Mouse (Mus musculus) neural tube, embryonic 11.5 days (tissue): ENCODE data around the gene Cbx4. TPM values are rescaled to one million over a fixed set of nuclear protein-coding genes. Genes with fewer than 3 reads are reported as not detected.
A peak's percentile ranks its signal among the peaks of the same experiment; 100 is the strongest.

Experiments used
- ATAC-seq: fragments of 200-750 bp; cut with Nextera tagmentation; 2 replicates; pipeline ENCODE4 v1.8.0; 2017; ENCODE audit warnings: moderate number of reproducible peaks, mild to moderate bottlenecking, moderate TSS enrichment, moderate library complexity; ENCODE audit not compliant: insufficient read depth, low FRiP score, low TSS enrichment
- DNase-seq: peaks from one replicate; pipeline ENCODE4 v3.0.0-alpha.2; 2015; ENCODE audit warnings: low spot score
- H3K27ac ChIP-seq: fragments of 300-500 bp; sonication (generic); 2 replicates; pipeline ENCODE4 v1.5.1; 2014; ENCODE audit warnings: low read depth, mild to moderate bottlenecking, low read length
- H3K27me3 ChIP-seq: fragments of 300-500 bp; sonication (generic); 2 replicates; pipeline ENCODE4 v1.6.1; 2014; ENCODE audit warnings: mild to moderate bottlenecking, low read length, mixed read lengths; ENCODE audit not compliant: control insufficient read depth, insufficient read depth
- H3K36me3 ChIP-seq: fragments of 300-500 bp; sonication (generic); 2 replicates; pipeline ENCODE4 v1.6.1; 2014; ENCODE audit warnings: mild to moderate bottlenecking, low read length, moderate library complexity, mixed read lengths; ENCODE audit not compliant: control insufficient read depth, insufficient read depth
- H3K4me1 ChIP-seq: fragments of 300-500 bp; sonication (generic); 2 replicates; pipeline ENCODE4 v1.6.1; 2014; ENCODE audit warnings: low read length, mixed read lengths; ENCODE audit not compliant: control insufficient read depth, insufficient read depth
- H3K4me2 ChIP-seq: fragments of 300-500 bp; sonication (generic); 2 replicates; pipeline ENCODE4 v1.6.1; 2014; ENCODE audit warnings: low read depth, mild to moderate bottlenecking, moderate library complexity
- H3K4me3 ChIP-seq: fragments of 300-500 bp; sonication (generic); 2 replicates; pipeline ENCODE4 v1.5.1; 2014; ENCODE audit warnings: low read depth, low read length
- H3K9ac ChIP-seq: fragments of 300-500 bp; sonication (generic); 2 replicates; pipeline ENCODE4 v1.6.1; 2014; ENCODE audit warnings: mild to moderate bottlenecking, low read length
- H3K9me3 ChIP-seq: fragments of 300-500 bp; sonication (generic); 2 replicates; pipeline ENCODE4 v1.6.1; 2016; ENCODE audit warnings: low read length; ENCODE audit not compliant: control insufficient read depth
- WGBS: fragments of 180-500 bp; shearing (Covaris S2); extraction: QIAGEN DNeasy Blood & Tissue Kit; methylation state at CpG from one replicate; pipeline ENCODE4 v1.1.7; 2014; 5-methylcytosine and 5-hydroxymethylcytosine counted together
- polyA plus RNA-seq: library from polyadenylated mRNA; unstranded; fragments of >200 nt; fragmentation: Nextera tagmentation; extraction: Ambion mirVana; gene quantifications from 2 replicates; pipeline ENCODE4 v1.2.1, GENCODE M21; 2014

Cbx4 gene
- polyA plus RNA-seq, 1 experiment from 2014 or later, result 6.1 TPM

DNA sequence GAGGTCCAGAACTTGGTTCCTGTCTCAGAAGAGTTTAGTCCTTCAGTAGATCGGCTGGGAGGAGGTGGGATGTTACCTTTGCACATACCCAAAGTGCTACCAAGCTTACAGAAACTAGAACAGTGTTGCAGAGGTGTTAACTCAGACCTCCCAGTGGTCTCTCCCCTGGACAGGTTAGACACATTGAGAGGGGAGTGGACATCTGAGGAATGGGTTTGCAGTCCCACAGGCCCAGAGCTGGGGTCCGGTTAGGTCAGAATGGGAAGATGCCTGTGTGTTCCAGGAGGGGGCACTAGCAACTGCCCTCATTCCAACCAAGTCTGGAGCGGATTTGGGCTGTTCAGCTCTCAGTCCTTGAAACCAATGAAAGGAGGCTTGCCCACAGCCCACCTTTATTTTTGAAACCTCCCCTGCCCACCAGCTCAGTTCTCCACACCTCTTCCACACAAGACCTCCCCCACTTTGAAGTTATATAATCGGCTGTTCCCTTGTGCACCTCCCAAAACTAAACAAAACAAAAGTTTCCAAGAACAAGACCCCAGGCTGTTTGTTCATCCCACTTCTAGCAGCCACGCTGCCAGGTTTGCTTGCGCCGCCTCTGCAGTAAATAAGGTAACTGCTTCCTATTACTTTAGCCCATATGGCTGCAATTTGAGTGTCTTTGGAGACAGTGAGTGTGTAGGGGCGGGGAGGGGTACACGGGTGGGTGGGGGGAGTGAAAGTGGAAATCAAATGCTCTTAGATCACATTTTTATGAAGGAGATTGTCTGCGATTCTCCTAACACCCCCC lies 42.1 kb downstream of the Cbx4 start:
- no peak for ATAC-seq
- peaks cover 84% of the 10 kb centered on the region for H3K27me3 ChIP-seq
- H3K4me3 ChIP-seq, result no peak overlapping the region
- no peak overlapping the region for H3K4me2 ChIP-seq
- H3K9ac ChIP-seq, result no peak overlapping the region
- peaks cover 41% of the 10 kb centered on the region for H3K4me1 ChIP-seq
- WGBS, result under 1% methylated on average over 10 of the region's 10 CpGs
- peak; percentile 47 for DNase-seq
- no peaks in the 10 kb centered on the region for H3K9me3 ChIP-seq
- no peak overlapping the region for H3K27ac ChIP-seq
- no peaks in the 10 kb centered on the region for H3K36me3 ChIP-seq

DNA sequence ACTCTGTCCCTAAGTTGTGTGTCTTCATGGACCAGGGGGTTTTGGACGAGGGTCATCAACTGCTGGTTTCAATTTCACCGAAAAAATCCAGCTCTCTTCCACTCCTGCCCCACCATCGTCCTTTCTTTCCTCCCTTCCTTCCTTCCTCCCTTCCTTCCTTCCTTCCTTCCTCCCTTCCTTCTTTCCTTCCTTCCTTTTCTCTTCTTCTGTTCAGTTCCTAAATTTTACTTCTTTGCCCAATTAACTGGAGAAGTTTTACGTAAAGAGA lies 42.8 kb downstream of the Cbx4 start:
- Histone ChIP-seq H3K36me3 (no peaks in the 10 kb centered on the region), H3K27me3 (peaks cover 84% of the 10 kb centered on the region), H3K4me3 (no peak overlapping the region), H3K27ac (no peak overlapping the region), H3K4me1 (peaks cover 39% of the 10 kb centered on the region), H3K4me2 (no peak overlapping the region), H3K9me3 (no peaks in the 10 kb centered on the region), H3K9ac (no peak overlapping the region)
- no peak for ATAC-seq
- WGBS, result under 1% methylated on average over 4 of the region's 4 CpGs
- DNase-seq, result no peak

DNA sequence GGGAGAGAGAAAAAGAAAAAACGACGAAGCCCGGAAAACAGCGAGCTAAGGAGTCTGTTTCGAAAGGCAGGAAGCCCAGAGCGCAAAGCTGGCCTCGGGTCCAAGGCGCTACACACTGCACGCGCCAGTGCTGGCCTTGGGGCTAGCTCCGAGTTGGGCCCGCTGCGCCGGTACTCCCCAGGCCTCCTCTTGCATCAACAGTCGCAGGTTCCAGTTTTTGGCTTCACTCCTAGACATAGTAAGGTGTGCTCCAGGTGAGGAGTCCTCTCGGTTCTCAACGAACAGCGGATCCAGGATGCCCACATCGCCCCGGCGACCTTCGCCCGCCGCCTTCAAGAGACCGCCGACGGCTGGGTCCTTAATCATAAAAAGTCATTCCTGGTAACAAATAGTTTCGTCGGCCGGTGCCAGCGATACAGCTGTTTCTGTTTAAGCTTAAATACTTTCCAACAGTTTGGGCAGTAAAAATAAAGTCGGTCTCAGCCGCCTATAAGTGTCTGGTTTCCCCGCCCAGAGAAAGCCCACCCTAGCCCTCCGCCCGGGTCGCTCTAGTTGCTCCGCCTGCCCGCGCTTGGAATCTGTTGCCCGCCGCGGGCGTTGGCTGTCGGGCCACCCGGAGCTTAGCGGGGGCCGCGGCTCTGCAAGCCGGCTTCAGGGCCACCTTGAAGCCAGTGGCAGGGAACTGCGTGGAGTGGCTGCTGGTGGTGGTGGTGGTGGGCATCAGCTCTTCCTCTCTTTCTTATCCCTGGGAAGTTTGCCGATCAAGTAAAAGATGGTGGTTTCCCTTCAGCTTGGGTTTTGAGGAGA lies 43.4 kb downstream of the Cbx4 start:
- Histone ChIP-seq H3K36me3 (no peaks in the 10 kb centered on the region), H3K4me2 (no peak overlapping the region), H3K27ac (no peak overlapping the region), H3K9me3 (no peaks in the 10 kb centered on the region), H3K27me3 (peaks cover 82% of the 10 kb centered on the region), H3K4me3 (peak overlapping the region; percentile 68), H3K9ac (no peak overlapping the region), H3K4me1 (peaks cover 39% of the 10 kb centered on the region)
- ATAC-seq (no peak), DNase-seq (no peak)
- under 1% methylated on average over 52 of the region's 52 CpGs for WGBS

DNA sequence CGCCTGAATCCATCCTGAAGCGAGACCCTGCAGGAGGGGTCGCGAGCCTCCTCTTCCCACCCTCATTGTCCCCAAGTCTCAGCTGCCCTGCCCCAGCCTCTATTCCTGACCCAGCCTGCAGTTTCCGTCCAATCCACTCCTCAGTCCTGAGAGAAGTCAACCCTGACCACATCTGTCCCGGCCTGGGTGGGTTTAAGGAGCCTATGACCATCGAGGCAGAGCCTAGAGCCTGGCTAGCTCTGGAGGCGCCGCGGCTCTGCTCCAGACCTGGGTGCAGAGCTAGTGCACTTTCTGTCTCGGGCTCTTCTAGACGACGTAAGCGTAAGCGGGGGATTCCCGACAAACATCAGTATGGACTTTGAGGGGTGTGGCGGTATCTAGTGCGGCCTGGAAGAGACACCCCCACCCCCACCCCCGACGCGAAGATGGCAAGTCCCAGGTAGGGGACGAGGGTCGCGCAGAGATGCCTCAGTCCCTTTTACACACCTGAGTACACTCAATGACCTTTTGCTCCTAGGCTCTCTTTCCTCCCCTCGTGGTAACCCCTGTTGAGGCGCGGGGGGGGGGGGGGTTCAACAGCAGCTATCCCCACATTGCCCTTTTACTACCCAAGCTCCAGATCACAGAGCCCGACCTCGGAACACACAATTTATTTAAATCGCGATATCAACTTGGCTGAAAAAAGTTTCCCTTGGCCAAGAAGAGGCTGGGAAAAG lies 44.1 kb downstream of the Cbx4 start:
- ATAC-seq (no peak), DNase-seq (peak; percentile 50)
- Histone ChIP-seq H3K4me1 (peaks cover 41% of the 10 kb centered on the region), H3K4me2 (peak overlapping the region; percentile 99), H3K9me3 (no peaks in the 10 kb centered on the region), H3K4me3 (peak overlapping the region; percentile 68), H3K27ac (peak overlapping the region; percentile 72; the same call in 1 of the 2 replicates), H3K27me3 (peaks cover 77% of the 10 kb centered on the region), H3K9ac (peak overlapping the region; percentile 68), H3K36me3 (no peaks in the 10 kb centered on the region)
- WGBS, result 2% methylated on average over 29 of the region's 31 CpGs

DNA sequence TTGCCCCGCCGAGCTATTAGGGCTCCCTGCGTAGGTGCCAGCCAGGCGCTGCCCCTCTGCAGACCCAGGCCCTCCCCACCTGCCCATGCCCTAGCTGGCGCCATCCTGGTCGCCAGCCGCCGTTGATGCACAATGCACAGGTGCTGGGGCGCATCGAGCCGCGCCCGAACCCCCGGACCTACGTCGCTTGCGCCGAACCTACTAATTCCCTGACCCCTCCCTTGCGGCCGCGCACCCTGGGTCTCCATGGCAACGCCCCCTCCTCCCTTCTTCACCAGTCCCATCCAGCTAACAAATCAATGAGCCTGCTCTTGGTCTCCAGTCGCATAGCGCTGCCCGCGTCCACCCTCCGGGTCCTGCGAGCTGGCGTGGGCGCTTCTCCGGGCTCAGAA lies 44.7 kb downstream of the Cbx4 start:
- peak overlapping the region; percentile 99 for H3K4me2 ChIP-seq
- no peaks in the 10 kb centered on the region for H3K9me3 ChIP-seq
- peak; percentile 57 for ATAC-seq
- H3K9ac ChIP-seq, result peak overlapping the region; percentile 68
- peak overlapping the region; percentile 68 for H3K4me3 ChIP-seq
- H3K36me3 ChIP-seq, result no peaks in the 10 kb centered on the region
- DNase-seq, result peak; percentile 78
- under 1% methylated on average over 29 of the region's 31 CpGs for WGBS
- H3K4me1 ChIP-seq, result peaks cover 38% of the 10 kb centered on the region
- H3K27ac ChIP-seq, result peak overlapping the region; percentile 72
- peaks cover 77% of the 10 kb centered on the region for H3K27me3 ChIP-seq

DNA sequence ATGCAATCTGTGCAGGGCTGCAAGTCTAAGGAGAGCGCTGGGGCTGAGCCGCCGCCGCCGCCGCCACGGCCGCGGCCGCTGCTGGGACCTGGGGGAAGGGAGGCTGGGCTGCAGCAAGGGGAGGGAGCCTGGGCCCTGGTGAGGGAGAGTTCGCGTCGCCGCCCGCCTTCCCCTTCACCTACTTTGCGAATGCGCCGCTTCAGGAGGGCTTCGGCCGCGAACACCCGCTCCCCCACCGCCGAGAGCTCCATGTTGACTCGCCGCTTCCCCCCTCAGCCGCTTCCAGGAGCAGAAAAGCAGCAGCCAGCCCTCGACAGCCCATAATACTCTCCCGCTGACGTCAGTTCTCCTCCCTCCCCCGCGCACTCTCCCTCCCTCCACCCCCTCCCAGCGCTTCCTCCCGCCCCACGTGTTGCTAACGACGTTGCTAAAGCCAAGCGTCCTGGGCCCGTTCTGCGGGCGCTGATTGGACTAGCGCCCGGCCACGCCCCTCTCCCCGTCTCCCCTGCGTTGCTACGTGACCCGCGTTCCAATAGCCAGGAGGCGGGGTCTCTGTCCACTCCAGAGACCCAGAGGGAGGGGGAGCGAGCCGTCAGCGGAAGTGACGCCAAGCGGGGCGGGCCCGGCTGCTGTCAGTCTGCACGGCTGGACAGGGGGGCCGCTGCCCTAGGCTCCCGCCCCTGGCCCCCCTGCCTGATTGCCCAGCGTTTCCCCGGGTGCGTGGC lies 45.3 kb downstream of the Cbx4 start, which contains the start of gene Cbx8:
Cbx8 (minus strand) TSS at position 370 of the 725 bp plus-strand sequence.
- peaks cover 38% of the 10 kb centered on the region for H3K4me1 ChIP-seq
- no peaks in the 10 kb centered on the region for H3K9me3 ChIP-seq
- peak; percentile 100 for DNase-seq
- H3K36me3 ChIP-seq, result no peaks in the 10 kb centered on the region
- peak; percentile 85 for ATAC-seq
- under 1% methylated on average over 46 of the region's 63 CpGs for WGBS
- H3K27ac ChIP-seq, result peak within 1 kb of the TSS; percentile 72
- peak within 1 kb of the TSS; percentile 76 for H3K9ac ChIP-seq
- peak within 1 kb of the TSS; percentile 68 for H3K4me3 ChIP-seq
- H3K27me3 ChIP-seq, result peaks cover 77% of the 10 kb centered on the region
- H3K4me2 ChIP-seq, result peak within 1 kb of the TSS; percentile 99

DNA sequence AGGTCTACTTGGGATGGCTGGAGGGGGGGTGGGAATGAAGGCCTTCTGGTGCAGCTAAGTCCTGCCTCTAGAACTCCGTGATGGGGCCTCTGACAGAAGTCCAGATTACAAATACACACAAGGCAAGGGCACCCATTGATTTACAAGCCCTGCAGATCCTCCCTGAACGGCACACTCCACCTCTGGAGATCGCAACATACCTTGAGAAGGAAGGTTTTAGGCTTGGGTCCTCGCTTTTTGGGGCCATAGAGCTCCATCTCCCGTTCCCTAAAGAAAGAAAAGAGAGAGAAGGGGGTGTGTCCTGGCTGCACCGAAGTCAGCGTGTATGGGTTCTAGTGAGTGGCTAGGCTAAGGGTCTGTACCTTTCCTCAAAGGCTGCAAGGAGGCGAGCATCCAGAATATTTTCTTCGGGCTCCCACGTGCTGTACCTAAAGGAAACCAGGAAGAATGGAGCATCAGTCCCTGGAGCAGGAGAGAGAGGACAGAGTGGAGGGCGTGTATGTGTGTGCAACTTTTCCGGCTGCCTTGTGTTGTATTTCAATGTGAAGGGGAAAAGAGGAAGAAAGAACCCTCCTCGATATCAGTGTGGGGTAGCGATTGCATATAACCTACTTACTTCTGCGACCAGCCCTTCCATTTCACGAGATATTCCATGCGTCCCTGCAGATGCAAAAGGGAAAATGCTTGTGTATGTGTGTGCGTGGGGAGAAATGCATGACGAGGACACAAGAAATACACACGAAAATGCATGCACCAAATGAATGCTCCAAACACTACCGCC lies 46.1 kb downstream of the Cbx4 start:
- ATAC-seq, result no peak
- peaks cover 41% of the 10 kb centered on the region for H3K4me1 ChIP-seq

More for the DNA sequence above, 46.1 kb downstream of the Cbx4 start:
- Histone ChIP-seq H3K9ac (peak overlapping the region; percentile 76), H3K9me3 (no peaks in the 10 kb centered on the region), H3K27me3 (peaks cover 77% of the 10 kb centered on the region), H3K36me3 (no peaks in the 10 kb centered on the region), H3K4me2 (peak overlapping the region; percentile 89), H3K27ac (no peak overlapping the region), H3K4me3 (peak overlapping the region; percentile 68)
- DNase-seq, result no peak
- 1% methylated on average over 21 of the region's 21 CpGs for WGBS
